Mouse (Mus musculus) megakaryocyte, adult 5-6 weeks (primary cell): Measurements from ENCODE around the gene Ppara. TPM values are rescaled to one million over a fixed set of nuclear protein-coding genes. Genes with fewer than 3 reads are reported as not detected.

ENCODE experiments used
- ATAC-seq: 2 replicates; pipeline ENCODE4 v1.8.0; 2016; ENCODE audit warnings: mild to moderate bottlenecking, inconsistent platforms; ENCODE audit not compliant: poor library complexity, severe bottlenecking
- total RNA-seq, 2 experiments: library from RNA; stranded (forward) in 1 of 2; stranded (reverse) in 1 of 2; fragments of 153-499, 151-499 nt in 1 of 2; fragments of 221-1000, 200-1000 nt in 1 of 2; gene quantifications; 2 replicates each; pipeline versions ENCODE4 v1.2.3 to v1.2.4; 2015 to 2017

The Ppara gene
- total RNA-seq, 2 experiments from 2014 or later: not detected

DNA sequence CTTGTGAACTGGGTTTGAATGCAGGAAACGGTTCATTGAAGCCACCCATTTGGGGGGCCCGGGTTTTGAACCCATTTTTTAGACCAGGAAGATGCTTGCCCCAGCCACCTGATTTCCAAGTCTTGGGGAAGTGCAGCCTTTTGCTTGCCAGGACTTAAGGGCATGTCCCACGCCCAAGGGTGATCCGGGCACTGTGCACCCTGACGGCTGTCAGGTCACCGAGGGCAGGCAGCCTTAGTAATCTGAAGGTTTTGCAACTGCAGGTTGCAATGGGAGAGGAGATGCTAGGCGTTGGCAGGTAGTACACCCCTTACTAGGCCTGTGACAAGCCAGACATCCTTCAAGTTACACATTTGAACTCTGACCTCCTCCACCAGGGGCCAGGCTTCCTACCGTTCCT is 97.8 kb downstream of the Ppara start:
- ATAC-seq: peak; percentile 33

DNA sequence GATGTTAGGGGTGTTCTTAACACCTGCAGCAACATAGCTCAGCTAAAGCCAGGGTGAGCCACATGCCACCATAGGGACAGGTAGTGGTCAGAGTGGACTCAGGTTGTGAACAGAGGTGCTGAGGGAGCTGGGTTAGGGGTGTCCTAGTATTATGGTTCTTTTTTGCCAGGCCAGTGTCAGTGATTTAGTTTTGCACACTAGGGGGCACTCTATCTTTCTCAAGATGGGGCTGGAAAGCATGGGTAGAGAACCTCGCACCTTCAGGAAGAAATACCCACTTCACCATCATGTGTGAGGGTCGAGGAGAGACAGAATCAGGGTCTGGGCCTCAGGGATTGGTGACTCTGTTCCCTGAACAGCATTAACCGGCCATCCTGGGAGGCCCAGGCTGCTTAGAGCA is 100.6 kb downstream of the Ppara start:
- no peak for ATAC-seq

DNA sequence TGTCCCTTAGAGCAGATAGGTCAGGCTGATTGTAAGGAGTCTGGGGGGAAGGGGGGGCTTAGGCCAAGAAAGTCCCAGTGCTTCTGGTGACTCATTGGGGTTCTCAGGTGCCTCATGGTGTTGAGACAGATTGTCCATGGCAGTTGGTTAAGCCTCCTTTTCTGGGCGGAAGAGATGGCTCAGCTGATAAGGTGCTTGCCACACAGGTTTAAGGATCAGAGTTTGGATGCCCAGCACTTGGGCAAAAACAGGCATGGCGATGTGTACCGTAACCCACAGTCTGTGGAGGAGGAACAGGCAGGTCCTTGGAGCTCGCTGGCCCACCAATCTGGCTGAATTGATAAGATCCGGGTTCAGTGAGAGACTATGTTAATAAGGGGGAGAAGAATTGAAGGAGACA is 102.1 kb downstream of the Ppara start:
- no peak for ATAC-seq

DNA sequence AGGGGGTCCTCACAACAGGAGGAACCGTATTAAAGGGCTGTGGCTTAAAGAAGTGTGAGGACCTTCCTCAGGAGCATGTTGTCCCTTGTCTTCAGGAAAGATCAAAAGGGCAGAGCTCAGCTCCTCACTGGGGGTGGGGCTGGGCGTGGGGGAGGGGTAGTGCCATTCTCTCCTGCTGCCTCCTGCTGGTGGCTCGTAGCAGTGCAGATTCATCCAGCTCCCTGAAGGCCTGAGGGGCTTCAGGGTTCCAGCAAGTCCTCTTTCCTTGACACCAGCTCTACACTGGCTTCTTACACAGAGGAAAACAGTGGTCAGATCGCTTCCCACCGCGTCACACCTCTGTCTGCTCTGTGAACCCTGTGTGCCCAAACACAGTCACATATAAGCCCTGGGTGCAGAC is 106.2 kb downstream of the Ppara start:
- ATAC-seq: no peak

DNA sequence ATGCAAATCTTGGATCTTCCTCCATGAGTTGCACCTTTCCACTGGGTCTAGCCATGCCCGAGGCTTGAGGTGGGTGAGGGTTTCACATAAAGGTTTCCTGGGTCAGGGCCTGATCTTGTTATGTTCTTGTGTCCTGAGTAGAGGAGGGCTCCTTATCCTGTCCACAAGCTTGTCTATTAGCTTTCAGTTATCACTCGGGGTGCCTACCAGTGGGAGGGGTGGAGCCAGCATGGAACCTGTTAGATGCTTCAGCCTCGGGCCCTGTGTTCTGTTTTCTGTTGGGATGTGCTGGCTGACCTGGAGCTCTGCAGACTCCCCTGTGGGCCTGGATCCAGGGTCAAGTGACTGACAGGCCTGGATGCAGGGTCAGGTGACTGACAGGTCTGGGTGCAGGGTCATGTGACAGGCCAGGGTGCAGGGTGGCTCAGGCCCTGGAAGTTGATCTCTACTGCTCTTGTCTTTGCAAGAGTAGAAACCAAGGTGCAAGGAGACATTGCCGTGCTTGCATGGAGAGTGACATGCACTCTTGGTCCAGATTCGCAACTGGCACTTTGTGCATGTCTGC is 107.1 kb downstream of the Ppara start:
- ATAC-seq: no peak

DNA sequence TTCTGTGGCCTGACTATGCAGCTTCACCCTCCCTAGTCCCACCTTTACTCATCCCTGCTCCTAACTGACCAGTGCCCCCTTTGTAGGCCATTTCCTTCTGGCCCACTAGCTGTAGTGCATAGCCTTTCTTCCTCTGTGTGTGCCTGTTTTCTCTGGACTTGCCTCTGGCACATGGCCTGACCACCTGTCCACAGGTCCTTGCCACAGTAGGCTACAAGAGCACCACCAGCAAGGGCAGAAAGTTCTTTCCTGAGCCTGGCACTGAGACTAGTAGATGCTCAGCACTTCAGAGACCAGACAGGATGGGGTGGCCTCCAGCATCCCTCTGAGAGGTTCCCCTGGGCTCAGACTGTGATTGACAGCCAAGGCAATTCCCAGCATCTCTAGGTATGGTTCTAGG is 110.3 kb downstream of the Ppara start:
- no peak for ATAC-seq

DNA sequence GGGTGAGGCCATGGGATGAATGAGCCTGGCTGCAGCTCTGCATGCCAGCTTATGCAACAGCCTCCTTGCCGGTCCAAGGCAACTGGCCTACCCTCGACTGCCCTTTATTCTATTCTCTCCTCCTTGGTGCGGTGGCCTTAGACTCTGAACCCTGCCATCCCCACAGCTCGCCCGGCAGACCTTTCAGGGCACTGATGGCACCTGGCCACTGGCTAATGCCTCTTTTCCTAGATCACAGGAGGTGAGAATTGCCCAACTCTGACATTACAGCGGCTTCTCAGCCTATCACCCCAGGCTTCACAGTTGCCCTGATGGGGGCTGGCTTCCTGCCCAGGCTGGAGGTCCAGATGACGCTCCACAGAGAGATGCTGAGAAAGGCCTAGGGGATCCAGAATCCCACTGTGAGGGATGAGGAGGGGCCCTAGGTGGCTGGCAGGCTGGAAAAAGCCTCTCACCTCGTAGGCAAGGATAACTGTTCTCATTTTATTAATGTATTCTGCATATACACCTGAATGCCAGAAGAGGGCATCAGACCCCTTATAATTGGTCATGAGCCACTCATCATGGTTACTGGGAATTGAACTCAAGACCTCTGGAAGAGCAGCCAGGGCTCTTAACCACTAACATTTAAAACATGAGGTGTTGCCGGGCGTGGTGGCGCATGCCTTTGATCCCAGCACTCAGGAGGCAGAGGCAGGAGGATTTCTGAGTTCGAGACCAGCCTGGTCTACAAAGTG is 117.0 kb downstream of the Ppara start:
- no peak for ATAC-seq

Other genes starting within 250 kb of the Ppara start
- not detected in 2 replicates for gene 7530416G11Rik, start 231.8 kb upstream of the Ppara start, total RNA-seq (2015)
- gene 7530416G11Rik, start 231.8 kb upstream of the Ppara start, total RNA-seq (2017): not detected in 2 replicates
- not detected in 2 replicates for gene Wnt7b, start 152.5 kb upstream of the Ppara start, total RNA-seq (2015)
- gene Wnt7b, start 152.5 kb upstream of the Ppara start, total RNA-seq (2017): not detected in 2 replicates
- 8.3 and 13.0 TPM in 2 replicates for gene Cdpf1, start 76.7 kb downstream of the Ppara start, total RNA-seq (2015)
- 7.7 and 14.5 TPM in 2 replicates for gene Cdpf1, start 76.7 kb downstream of the Ppara start, total RNA-seq (2017)
- not detected in 2 replicates for gene Pkdrej, start 86.8 kb downstream of the Ppara start, total RNA-seq (2015)
- gene Pkdrej, start 86.8 kb downstream of the Ppara start, total RNA-seq (2017): not detected in 2 replicates
- gene Ttc38, start 97.3 kb downstream of the Ppara start, total RNA-seq (2015): 2.8 and 3.5 TPM in 2 replicates
- 4.9 and 10.7 TPM in 2 replicates for gene Ttc38, start 97.3 kb downstream of the Ppara start, total RNA-seq (2017)
- 12.2 and 16.1 TPM in 2 replicates for gene Gtse1, start 124.8 kb downstream of the Ppara start, total RNA-seq (2015)
- 20.0 and 20.7 TPM in 2 replicates for gene Gtse1, start 124.8 kb downstream of the Ppara start, total RNA-seq (2017)
- 9.0 and 9.3 TPM in 2 replicates for gene Trmu, start 144.3 kb downstream of the Ppara start, total RNA-seq (2015)
- 8.8 and 20.9 TPM in 2 replicates for gene Trmu, start 144.3 kb downstream of the Ppara start, total RNA-seq (2017)